Mouse (Mus musculus) left cerebral cortex, postnatal 25 days (tissue): ENCODE data around the gene Nek9. TPM values are rescaled to one million over a fixed set of nuclear protein-coding genes. Genes with fewer than 3 reads are reported as not detected.

Experiments used
- DNase-seq, 2 experiments: peaks; one replicate each; pipeline ENCODE4 v3.0.0; 2022; ENCODE audit warnings: low spot score in 2 of 2, mixed read lengths in 1 of 2
- intact Hi-C: fragments of 180-260 bp; cut with DNase I; formaldehyde crosslinking; loops from one replicate; pipeline ENCODE4 v1.15.1; 2025
- total RNA-seq, 2 experiments: library from RNA; stranded (reverse); gene quantifications; 2 replicates each; pipeline ENCODE4 v1.2.3; 2021

Nek9 gene
- total RNA-seq, 2 experiments from 2014 or later = 27.8 to 29.6 TPM

DNA sequence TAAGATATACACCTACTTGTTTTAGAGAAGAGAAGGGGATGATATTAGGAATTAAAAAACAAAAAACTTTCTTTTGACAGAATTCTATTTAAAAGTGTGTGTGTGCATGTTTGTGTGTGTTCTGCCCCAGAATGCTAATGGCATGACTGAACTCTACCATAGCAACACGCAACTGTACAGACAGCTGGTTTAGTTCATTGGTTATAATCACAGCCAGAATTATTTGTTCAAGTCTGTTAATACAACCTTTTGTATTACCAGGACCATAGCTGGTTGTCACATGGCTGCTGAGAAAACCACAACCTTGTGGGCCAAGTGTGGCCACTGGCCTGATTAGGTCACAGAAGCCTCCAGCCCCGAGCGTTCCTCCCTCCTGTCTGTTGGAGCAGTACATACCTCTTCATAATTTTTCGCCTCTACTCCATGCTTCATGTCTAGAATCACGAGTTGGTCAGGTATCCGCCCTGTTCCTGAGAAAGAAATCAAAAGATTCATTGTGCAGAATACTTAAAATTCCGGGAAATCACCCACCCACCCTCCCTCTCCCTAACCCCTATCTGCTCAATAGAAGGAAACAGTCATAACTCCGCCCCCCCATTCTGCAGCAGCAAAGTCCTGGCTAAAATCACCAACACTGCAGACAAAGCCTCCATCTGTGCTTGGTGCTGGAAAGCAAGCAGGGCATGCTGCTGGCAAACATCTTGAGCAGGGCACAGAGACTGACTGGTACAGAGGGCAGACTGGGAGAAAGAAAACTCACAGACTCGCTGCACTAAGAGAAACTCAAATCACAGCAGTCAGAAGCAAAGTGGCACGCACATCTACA, 11.5 kb upstream of the Nek9 start:
- DNase-seq = peak; percentile 44 to 80
- intact Hi-C loops = no loop called here

DNA sequence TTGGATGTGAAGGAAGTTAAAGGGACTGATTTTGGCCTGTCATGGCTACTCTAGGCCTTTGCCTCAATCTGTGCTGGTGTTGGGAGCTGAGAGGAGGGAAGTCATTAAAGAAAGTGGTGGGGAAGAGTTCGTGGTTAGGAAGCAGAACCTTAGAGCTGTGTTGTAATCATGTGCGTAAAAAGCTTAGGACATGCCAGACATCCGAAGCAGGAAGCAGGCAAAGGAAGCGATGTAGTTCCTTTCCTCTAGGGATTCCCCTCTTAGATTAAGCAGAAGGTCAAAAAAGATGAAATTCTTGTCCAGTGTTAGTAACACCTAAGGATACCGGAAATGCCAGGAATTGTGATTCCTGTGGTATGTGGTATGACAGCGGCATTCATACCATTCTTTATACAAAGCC, 9.2 kb upstream of the Nek9 start:
- intact Hi-C loops = no loop called here

DNA sequence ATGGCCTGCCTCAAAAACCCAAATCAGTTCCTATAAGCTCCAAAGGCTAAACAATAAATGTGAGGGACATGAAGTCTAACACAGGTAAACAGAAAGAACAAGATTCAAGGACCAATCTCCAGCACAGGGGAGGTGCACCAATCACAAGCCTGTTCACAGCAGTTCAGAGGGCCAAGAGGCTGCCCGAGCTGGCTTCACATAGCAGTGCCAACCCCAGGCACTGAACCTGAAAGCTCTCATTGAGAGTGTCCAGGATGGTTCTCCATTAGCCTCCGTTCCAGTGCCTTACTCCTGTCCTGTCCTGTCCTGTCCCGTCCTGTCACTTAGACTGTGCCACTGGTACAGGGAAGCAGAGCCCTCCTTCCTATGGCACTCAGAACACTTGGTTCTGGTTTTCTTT, 8.0 kb upstream of the Nek9 start:
- intact Hi-C loops = loop anchor here (2.0 kb wide), 2 partner anchors 28 to 140 kb away; partner anchors contain the start of gene Tmed10

More for the DNA sequence above, 9.2 kb upstream of the Nek9 start:
- no peak for DNase-seq

DNA sequence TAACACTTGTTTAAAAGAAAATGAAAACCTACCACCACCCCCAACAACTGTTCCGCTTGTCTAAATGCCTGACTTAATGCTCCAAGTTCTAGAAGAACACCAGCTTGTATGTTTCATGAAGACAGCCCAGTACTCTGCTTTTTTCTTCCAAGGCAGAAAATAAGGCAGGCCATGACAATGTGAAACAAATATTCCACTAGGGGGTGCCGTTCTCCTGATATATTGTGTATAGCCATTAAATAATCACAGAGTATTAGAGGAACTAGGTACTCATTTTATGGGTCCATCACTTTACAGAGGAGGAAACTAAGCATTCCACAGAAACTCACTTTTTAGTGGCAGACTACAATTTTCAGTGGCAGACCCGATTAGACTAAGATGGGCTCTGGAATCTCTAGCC, 7.2 kb upstream of the Nek9 start:
- intact Hi-C loops = loop anchor here (2.0 kb wide), 2 partner anchors 28 to 140 kb away; partner anchors contain the start of gene Tmed10
- peak; percentile 65 to 71 for DNase-seq

More for the DNA sequence above, 8.0 kb upstream of the Nek9 start:
- no peak for DNase-seq

DNA sequence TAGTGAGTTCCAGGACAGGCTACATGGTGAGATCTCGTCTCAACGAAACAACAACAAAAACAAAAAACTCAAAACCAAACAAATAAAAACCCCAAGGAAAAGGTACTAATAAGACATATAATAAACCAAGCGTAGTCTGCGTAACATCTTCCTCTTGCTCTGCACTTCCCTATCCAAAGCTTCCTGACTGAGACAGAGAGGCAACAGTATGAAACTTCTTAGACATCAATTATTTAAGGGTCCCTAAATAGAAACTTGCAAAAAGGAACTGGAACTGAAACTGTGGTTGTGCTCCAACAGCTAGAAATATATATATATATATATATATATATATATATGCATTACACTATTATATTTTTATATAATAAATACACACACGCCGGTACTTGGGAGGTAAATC, 6.4 kb upstream of the Nek9 start:
- no peak for DNase-seq
- intact Hi-C loops = no loop called here

DNA sequence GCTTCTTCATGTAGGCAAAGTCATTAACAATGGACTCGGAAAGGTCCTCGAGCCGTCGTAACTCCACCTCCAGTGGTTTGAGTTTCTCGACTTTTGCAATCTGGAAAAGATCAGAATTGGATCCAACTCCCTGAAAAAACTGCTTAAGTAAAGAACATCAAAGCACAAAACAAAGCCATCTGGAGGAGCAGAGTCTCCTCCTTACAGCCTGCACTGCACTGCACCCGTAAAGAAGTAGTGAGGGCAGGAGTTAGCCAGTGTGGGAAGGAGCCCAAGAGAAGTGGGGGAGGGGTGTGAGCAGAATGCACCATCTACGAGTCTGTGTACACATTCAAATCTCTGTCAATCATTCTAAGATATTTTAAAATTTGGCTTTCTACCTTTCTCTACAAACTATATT, 5.1 kb upstream of the Nek9 start:
- intact Hi-C loops = loop anchor here (5.0 kb wide), 1 partner anchor 318 kb away; no protein-coding TSS in a partner anchor
- DNase-seq = no peak

DNA sequence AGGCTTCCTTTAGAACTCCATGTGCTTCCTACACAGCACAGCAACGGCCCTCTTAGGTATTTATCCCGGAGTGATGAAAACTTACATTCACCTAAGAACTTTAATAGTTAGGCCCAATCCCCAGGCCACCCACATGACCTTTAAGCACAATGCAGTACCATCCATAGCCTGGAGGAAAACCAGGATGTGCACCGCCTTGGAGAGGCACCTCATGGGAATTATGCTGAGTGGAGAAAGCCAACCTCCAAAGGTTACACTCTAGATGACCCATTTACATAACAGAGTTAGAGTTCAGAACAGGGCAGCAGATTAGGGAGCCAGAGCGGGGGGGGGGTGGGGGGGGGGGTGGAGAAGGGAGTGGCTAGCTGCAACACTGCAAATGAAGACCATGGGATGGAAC, 3.1 kb upstream of the Nek9 start:
- no peak for DNase-seq
- intact Hi-C loops = loop anchor here (5.0 kb wide), 1 partner anchor 320 kb away; no protein-coding TSS in a partner anchor

DNA sequence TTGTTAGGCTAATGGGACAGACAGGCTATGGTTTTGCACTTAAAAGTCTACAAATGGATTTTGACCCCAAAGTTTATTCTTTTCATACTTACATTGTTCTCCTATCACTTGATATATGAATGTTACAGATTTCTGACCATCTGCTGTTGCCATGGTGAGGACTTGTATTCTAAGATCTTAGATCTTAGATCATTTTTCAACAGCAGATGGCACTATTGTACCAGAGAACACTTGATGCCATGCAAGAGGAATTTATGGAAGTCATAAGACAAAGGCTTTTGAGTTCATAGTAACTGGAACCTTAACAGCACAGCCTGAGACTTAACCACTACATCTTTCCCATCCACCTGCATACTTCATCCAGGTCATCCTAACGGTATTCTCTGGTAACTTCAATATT, 2.0 kb upstream of the Nek9 start:
- intact Hi-C loops = loop anchor here (1.0 to 5.0 kb wide), 3 partner anchors 148 to 321 kb away; no protein-coding TSS in a partner anchor

DNA sequence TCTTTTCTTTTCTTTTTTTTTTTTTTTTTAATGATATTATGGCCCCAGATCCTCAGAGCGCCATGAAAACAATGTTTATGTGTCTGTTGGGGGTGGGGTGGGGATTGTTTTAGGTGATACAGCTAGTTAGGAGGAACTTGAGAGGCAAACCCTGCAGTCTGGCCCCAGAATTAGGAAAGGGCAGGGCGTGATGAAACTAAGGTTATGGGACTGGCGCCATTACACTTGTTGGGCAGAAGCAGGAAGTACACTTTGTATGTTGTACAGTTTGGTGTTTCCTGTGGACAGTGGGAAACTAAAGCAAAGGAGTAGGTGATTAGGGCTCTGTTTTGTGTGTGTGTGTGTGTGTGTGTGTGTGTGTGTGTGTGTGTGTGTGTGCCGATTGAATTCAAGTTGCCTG, 785 bp upstream of the Nek9 start:
- intact Hi-C loops = loop anchor here (2.0 to 5.0 kb wide), 2 partner anchors 149 to 322 kb away; no protein-coding TSS in a partner anchor
- no peak for DNase-seq

More for the DNA sequence above, 2.0 kb upstream of the Nek9 start:
- DNase-seq = peak; percentile 32 to 78

DNA sequence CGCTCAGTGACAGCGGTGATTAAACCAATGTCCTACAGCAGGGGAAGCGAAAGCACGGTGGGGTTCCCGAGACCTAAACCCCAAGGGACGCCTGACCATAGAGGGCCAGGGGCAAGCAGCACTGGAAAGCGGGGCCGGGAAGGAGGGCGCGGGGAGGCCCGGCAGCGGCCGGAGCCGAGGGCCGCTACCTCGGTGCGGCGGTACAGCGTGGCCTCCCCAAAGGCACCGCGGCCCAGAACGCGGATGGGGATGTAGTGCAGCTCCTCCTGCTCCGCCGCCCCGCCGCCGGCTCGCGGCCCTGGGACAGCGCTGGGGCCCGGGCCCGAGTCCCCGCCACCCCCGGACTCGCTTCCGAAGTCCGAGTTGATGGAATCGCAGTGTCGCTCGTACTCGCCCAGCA, 347 bp downstream of the Nek9 start:
- DNase-seq = no peak
- intact Hi-C loops = no loop called here

DNA sequence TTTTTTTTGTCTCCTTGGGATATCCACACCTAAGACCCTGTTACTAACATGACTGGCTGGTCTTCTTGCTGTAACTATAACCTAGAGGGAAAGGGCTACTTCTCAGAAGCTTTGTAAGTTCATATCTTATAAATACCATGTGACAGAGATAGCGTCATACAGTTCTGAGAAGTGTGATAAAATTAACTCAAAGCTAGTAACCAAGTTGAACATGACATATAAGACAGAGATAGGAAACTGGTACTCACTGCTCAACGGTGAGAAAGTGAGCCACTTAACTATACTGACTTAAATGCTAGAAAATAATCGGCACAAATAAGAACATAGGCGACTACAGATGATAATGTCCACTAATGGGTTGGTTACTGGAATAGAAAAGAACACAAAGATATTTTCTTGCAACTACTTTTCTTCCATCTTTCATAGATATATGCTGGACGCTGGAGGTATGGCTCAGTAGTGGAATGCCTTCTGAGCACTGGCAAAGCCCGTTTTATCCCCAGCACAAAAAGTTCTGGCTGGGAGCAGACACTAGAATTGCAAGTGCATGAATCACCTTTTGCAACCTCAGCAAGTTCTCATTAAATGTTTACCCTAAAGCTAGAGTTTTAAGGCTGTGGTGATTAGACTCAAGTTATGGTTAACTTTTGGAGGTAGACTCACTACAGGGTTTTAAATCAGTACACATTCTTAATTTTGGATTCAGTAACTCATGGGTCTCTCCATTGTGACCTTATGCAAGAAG, 1.4 kb downstream of the Nek9 start:
- DNase-seq = no peak
- intact Hi-C loops = no loop called here

DNA sequence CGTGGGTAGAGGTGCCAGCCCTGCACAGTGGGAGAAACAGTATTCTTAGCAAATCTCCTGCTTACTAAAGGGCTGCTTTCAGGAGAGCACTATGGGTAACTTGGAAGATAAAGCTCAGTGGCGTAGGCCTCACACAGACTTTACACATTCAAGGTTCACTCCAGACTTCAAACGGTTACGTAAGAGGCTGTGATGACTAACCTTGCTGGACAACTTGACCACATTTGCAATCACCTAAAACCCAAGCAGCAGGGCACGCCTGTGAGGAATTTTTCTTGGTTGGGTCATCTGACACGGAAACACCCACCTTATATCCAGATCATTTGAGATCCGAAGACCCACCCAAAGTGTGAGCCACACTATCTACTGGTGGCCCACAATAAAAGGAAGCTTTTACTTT, 9.0 kb downstream of the Nek9 start:
- intact Hi-C loops = no loop called here
- DNase-seq = no peak

DNA sequence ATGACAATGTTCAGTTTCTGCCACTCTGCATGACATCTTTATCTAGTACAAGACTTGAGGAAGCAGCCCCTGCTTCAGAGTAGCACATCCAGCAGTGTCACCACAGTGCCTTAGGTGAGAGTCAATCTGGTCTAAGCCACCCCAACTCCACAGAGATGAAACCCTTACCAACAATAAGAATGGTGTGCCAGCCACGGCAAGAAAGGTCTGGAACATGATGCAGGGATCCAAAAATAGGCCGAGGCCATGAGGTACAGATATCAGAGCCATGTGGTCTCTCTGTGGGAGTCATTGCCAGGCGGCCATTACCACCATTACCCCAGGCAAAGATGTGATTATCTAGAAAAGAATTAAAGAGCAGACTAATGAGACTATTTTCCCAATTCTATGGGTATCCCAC, 30.5 kb downstream of the Nek9 start:
- no peak for DNase-seq
- intact Hi-C loops = no loop called here

DNA sequence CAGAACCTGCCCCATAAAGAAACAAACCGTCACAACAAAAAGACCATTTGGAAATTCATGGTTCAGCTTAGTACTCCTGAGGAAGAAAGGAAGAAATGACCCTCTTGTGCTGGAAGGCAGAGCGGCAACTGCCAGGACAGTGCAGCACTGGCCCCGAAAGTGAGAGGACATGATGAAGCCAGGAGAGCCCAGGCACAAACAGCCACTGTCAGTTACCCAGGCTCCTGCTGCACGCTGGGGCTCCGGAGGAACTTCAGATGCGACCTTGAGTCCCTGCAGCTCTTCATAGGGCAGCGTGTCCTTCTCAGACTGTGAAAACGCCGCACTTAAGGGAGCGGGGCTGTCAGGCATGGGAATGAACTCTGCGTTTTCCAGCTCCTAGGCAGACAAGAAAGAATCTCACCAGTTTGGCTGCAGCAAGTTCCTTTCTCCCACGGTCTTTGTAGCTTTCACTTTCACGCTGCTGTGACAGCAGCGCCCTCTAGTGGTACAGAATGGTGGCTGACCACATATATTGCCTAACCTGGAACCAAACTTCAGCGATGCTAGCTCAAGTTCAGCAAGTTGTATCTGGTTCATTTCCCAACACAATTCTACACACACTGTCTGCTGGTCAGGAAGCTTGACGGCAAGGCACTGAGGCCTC, 33.8 kb downstream of the Nek9 start:
- intact Hi-C loops = loop anchor here (1.0 to 2.0 kb wide), 2 partner anchors 137 to 162 kb away; no protein-coding TSS in a partner anchor
- DNase-seq = peak; percentile 88 to 89

DNA sequence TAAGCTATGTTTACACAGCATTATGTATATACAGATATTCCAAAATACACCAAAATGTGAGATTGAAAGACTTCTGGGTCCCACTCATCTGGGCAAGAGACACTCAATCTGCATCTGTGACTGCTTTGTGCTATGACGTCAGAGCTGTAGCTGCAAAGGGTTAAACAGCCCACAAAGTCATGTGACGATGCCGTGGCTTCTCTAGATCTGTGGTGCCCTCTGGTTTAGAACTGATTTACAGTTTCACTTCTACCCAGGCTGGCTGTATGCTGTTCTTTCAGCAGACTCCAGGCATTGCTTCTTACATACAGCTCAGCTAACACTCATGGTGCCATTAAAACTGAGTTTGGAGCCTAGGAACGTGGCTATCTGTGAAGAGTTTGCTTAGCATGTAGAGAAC, 34.4 kb downstream of the Nek9 start:
- intact Hi-C loops = loop anchor here (1.0 to 2.0 kb wide), 2 partner anchors 136 to 161 kb away; no protein-coding TSS in a partner anchor
- no peak for DNase-seq

DNA sequence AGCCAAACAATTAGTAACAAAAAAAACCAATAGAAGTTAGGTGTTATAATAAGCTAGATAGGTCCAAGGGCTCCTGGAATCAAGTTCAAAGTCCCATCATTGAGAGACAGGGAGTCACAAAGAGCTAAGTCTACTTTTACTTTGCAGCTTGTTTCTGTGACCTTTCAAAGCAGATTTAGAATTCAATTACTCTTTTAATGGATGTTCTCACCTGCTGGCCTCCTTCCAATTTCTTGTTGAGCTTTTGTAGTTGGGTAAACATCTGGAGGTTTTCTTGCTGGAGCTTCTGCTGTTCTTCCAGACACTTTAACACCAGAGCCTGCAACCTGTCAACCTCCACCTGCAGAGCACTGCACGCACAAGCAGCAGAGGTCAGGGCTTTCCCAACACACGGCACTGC, 35.9 kb downstream of the Nek9 start:
- intact Hi-C loops = no loop called here

DNA sequence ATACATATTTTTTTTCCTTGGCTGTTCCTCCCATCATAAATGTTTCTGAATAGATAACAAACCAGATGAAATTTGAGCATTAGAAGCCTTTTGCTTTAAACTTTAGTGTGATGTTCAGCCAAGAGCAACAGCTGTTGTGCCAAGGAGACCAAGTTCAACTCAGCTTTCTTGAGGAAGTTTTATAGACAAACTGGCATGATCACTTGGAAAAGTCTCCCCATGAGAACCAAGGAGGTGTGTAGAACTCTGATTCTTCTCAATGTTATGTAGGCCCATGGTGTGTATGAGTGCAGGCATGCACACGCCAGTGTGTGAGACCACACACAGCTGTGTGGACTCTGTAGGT, 40.4 kb downstream of the Nek9 start:
- intact Hi-C loops = no loop called here
- no peak for DNase-seq

More for the DNA sequence above, 35.9 kb downstream of the Nek9 start:
- no peak for DNase-seq

DNA sequence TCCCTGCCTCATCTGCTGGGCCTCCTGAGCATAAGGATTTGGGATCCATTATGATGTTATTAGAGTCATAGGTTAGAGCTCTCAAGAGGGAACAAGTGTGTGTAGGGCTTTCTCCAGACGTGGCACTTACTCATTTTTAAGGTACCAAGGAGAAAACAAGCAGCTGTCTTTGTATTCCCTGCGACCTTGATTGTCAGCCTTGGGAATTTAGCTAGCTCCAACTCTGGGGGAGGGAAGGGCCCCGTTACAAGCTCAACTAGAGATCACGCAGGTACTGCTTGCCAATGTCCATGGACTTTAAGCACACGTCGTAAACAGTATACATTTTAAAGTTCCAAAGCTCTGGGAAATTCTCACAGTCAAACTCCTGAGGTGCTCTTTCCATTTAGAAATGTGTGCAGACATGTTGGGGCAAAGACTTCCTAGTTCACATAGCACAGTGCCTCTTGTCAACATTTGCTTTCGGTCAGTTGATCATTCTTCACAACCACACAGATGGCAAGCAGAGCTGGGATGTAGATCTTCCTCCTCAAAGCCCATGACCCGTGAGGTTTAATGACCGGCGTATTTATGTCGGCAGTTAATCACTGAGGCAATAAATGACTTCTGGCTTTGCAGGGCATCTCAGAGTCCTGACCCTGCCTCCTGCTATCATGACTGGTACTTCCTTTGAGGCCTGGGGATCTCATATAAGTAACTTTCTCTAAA, 40.9 kb downstream of the Nek9 start:
- no peak for DNase-seq
- intact Hi-C loops = no loop called here

DNA sequence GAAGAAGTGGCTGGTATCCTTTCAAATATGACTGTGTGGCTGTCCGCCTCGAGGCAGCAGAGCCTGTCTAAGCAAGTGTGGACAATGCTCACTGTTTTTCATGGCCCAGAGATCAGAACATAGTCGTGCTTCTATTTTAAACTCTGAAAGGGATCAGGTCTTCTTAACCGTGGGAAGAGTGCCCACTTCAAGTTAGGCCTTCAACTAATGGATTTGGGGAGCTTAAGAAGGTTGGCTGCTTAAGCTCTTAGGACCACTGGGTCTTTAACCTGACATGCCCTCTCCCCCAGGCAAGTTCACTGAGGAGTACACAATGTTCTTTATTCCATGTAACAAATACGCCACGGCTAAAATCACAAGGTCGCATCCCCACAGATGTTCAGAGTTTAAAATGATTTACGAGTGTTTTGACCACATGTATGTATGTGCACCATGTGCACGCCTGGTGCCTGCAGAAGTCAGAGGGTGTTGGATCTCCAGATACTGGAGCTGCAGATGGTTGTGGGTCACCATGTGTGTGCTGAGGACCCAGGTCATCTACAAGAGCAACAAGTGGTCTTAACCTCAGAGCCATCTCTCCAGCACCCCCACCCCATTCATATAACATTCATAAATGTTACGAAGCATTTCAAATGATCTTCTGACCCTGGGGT, 41.7 kb downstream of the Nek9 start:
- intact Hi-C loops = no loop called here
- no peak for DNase-seq
